8 mouse cellular contexts compared by ENCODE assay signal in the genomic region with DNA sequence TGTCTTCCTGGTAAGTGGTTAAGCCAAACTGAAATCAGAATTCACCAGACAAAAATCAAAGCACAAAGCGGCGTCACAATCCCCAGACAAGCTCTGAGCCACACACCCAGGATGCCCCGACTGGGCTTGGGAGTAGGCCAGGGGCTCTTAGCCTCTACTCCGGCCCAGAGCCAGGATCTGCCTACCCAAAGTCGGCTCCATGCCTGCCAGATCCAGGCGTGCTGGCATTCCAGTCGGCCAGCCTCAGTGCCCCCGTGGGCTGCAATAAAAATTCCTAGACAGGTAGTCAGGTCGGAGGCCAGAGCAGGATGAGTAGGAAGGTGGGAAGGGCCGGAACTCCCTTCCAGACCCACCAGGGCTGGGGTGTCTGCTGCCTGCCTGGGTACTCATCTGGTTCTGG. TPM values are rescaled to one million over a fixed set of nuclear protein-coding genes. Genes with fewer than 3 reads are reported as not detected.
DNase-seq lines count a peak whose midpoint lies in the region; ATAC-seq lines count a peak whose summit lies in the region.
"Had no signal": no experiment of that assay in that cellular context is flagged by ENCODE, and none has a peak within 500 bp of the region (broad histone marks: within the 10 kb centered on the region; RNA-seq: fewer than 3 reads in every experiment).

No protein-coding gene starts in this region.

- H3K4me3 ChIP-seq in hindbrain, embryonic 12.5 days = no peak overlapping the region
- no peak overlapping the region for H3K4me3 ChIP-seq in hindbrain, embryonic 14.5 days (replicated peaks; ENCODE audit: low read length)
- no peak overlapping the region for H3K4me3 ChIP-seq in embryonic facial prominence, embryonic 12.5 days
- H3K4me3 ChIP-seq: midbrain, embryonic 12.5 days had no signal

- H3K4me2 ChIP-seq in hindbrain, embryonic 12.5 days (replicated peaks) = peak overlapping the region; percentile 4; the same call in 1 of the 2 replicates
- no peak overlapping the region for H3K4me2 ChIP-seq in hindbrain, embryonic 14.5 days (replicated peaks)
- H3K4me2 ChIP-seq in embryonic facial prominence, embryonic 12.5 days (replicated peaks) = no peak overlapping the region
- H3K4me2 ChIP-seq: midbrain, embryonic 12.5 days had no signal

- 0 out of 2 replicates have a peak overlapping the region, but pooled peaks have one; percentile 28 for H3K9ac ChIP-seq in hindbrain, embryonic 12.5 days
- no peak overlapping the region for H3K9ac ChIP-seq in hindbrain, embryonic 14.5 days
- H3K9ac ChIP-seq in embryonic facial prominence, embryonic 12.5 days = peak overlapping the region; percentile 36
- H3K9ac ChIP-seq: midbrain, embryonic 12.5 days had no signal

- peaks cover 91% of the 10 kb centered on the region for H3K4me1 ChIP-seq in hindbrain, embryonic 12.5 days
- H3K4me1 ChIP-seq in hindbrain, embryonic 14.5 days (replicated peaks; ENCODE audit: control insufficient read depth, insufficient read depth, low read length) = peaks cover 74% of the 10 kb centered on the region
- H3K4me1 ChIP-seq in embryonic facial prominence, embryonic 12.5 days = peaks cover 89% of the 10 kb centered on the region

- DNase-seq in hindbrain, embryonic 14.5 days (ENCODE audit: low spot score) = no peak
- DNase-seq in Muller cell, postnatal 12 days (ENCODE audit: inconsistent ontology term) = peak; percentile 97
- peak; percentile 69 to 79 for DNase-seq in kidney, postnatal 25 days
- DNase-seq in left cerebral cortex, adult 11 months (ENCODE audit: low spot score) = no peak

- WGBS in hindbrain, embryonic 12.5 days = 79% methylated on average over 10 of the region's 10 CpGs
- WGBS in hindbrain, embryonic 14.5 days = 65% methylated on average over 10 of the region's 10 CpGs
- 80% methylated on average over 10 of the region's 10 CpGs for WGBS in embryonic facial prominence, embryonic 12.5 days

- H3K9me3 ChIP-seq in hindbrain, embryonic 12.5 days (replicated peaks) = no peaks in the 10 kb centered on the region
- H3K9me3 ChIP-seq in hindbrain, embryonic 14.5 days (ENCODE audit: control insufficient read depth, low read length) = no peaks in the 10 kb centered on the region
- no peaks in the 10 kb centered on the region for H3K9me3 ChIP-seq in embryonic facial prominence, embryonic 12.5 days
- H3K9me3 ChIP-seq: midbrain, embryonic 12.5 days had no signal

- no peaks in the 10 kb centered on the region for H3K27me3 ChIP-seq in hindbrain, embryonic 12.5 days
- H3K27me3 ChIP-seq in hindbrain, embryonic 14.5 days (ENCODE audit: control insufficient read depth, insufficient read depth, low read length) = no peaks in the 10 kb centered on the region
- H3K27me3 ChIP-seq in embryonic facial prominence, embryonic 12.5 days = no peaks in the 10 kb centered on the region
- H3K27me3 ChIP-seq: midbrain, embryonic 12.5 days had no signal

- ATAC-seq in hindbrain, embryonic 12.5 days (ENCODE audit: low FRiP score) = no peak
- no peak for ATAC-seq in hindbrain, embryonic 14.5 days (ENCODE audit: low FRiP score)
- no peak for ATAC-seq in embryonic facial prominence, embryonic 12.5 days (ENCODE audit: insufficient number of reproducible peaks, insufficient read depth, low FRiP score, low TSS enrichment)
- no peak for ATAC-seq in CD4-positive, CD25-positive, alpha-beta regulatory T cell, adult 4 months

- H3K36me3 ChIP-seq in hindbrain, embryonic 12.5 days = no peaks in the 10 kb centered on the region
- no peaks in the 10 kb centered on the region for H3K36me3 ChIP-seq in hindbrain, embryonic 14.5 days (replicated peaks; ENCODE audit: control insufficient read depth, insufficient read depth)
- peaks cover 4% of the 10 kb centered on the region; the same call in 1 of the 2 replicates for H3K36me3 ChIP-seq in embryonic facial prominence, embryonic 12.5 days
- H3K36me3 ChIP-seq: midbrain, embryonic 12.5 days had no signal

- no peak overlapping the region for H3K27ac ChIP-seq in hindbrain, embryonic 12.5 days
- H3K27ac ChIP-seq in hindbrain, embryonic 14.5 days = no peak overlapping the region
- H3K27ac ChIP-seq in embryonic facial prominence, embryonic 12.5 days = no peak overlapping the region
- H3K27ac ChIP-seq: midbrain, embryonic 12.5 days had no signal

RNA-seq across cellular contexts. Expression of a gene that starts 14.8 kb away (rescaled TPM):
- polyA plus RNA-seq in hindbrain, embryonic 12.5 days (2016; fragmentation: Nextera tagmentation; extraction: Ambion mirVana) = 5.6 and 6.3 TPM in 2 replicates
- 5.3 and 5.4 TPM in 2 replicates for polyA plus RNA-seq in hindbrain, embryonic 14.5 days (2014; fragmentation: Nextera tagmentation; extraction: Ambion mirVana)
- 5.8 and 6.7 TPM in 2 replicates for polyA plus RNA-seq in embryonic facial prominence, embryonic 12.5 days (2016; fragmentation: Nextera tagmentation; extraction: Ambion mirVana)
- 10 to 100 TPM; 10.4 to 12.7 TPM for polyA plus RNA-seq in CD4-positive, CD25-positive, alpha-beta regulatory T cell, adult 4 months (2017; shearing (Covaris generic))

RNA-seq across cellular contexts. Expression of a gene that starts 42.8 kb away (rescaled TPM):
- 0.28 TPM in 1 of 2 replicates, not detected in the other for polyA plus RNA-seq in hindbrain, embryonic 12.5 days (2016; fragmentation: Nextera tagmentation; extraction: Ambion mirVana)
- polyA plus RNA-seq in hindbrain, embryonic 14.5 days (2014; fragmentation: Nextera tagmentation; extraction: Ambion mirVana) = 0.27 TPM in 1 of 2 replicates, not detected in the other
- polyA plus RNA-seq in embryonic facial prominence, embryonic 12.5 days (2016; fragmentation: Nextera tagmentation; extraction: Ambion mirVana) = 0.39 TPM in 1 of 2 replicates, not detected in the other
- 100 to 1,000 TPM in 1 of 2 experiments, 10 to 100 TPM in 1; 85.2 to 140 TPM for polyA plus RNA-seq in CD4-positive, CD25-positive, alpha-beta regulatory T cell, adult 4 months (2017; shearing (Covaris generic))

Comparison
In these comparisons a context has a peak if more than half of its experiments do, and no peak if none do; other contexts are left out.
1. DNase-seq: peak in Muller cell, postnatal 12 days (single experiment) and kidney, postnatal 25 days (2 of 2); none in hindbrain, embryonic 14.5 days (single experiment) and left cerebral cortex, adult 11 months (single experiment).
2. RNA of a gene that starts 42.8 kb away (polyA plus RNA-seq): 85.2 to 140 TPM in CD4-positive, CD25-positive, alpha-beta regulatory T cell, adult 4 months; 0.28 TPM in hindbrain, embryonic 12.5 days, 0.27 TPM in hindbrain, embryonic 14.5 days and 0.39 TPM in embryonic facial prominence, embryonic 12.5 days; every median in the first group is over 10 times any median in the second.